Mouse (Mus musculus) bone marrow, adult 2 months (tissue): ENCODE measurements at regions not wholly inside any gene's neighbourhood (a gene's known extent, or its start where the extent isn't known, plus 50 kb on each side); places are given as distances from the start of the nearest gene placed in this dataset.

Source experiments
- H3K27ac ChIP-seq: fragments of 200-500 bp; 2 replicates; pipeline ENCODE4 v1.5.1; 2012; ENCODE audit warnings: low read depth, mild to moderate bottlenecking, control low read depth, inconsistent platforms, low read length; ENCODE audit not compliant: control insufficient read depth, poor library complexity, insufficient read depth
- H3K4me1 ChIP-seq: fragments of 200-500 bp; 2 replicates; pipeline ENCODE4 v1.6.1; 2011; ENCODE audit warnings: low read length; ENCODE audit not compliant: control insufficient read depth, insufficient read depth
- H3K4me3 ChIP-seq: fragments of 200-500 bp; replicated peaks from 2 replicates; pipeline ENCODE3; 2011; ENCODE audit warnings: mild to moderate bottlenecking, low read depth, low read length, control low read depth; ENCODE audit not compliant: control insufficient read depth
- CTCF ChIP-seq: fragments of 200-500 bp; IDR thresholded peaks from 2 replicates; pipeline ENCODE4 v1.5.1; 2011; ENCODE audit warnings: low read length, control low read depth; ENCODE audit not compliant: control insufficient read depth, insufficient read depth
- POLR2A ChIP-seq: fragments of 200-500 bp; IDR thresholded peaks from 2 replicates; pipeline ENCODE4 v1.6.1; 2011; ENCODE audit warnings: low read depth, mild to moderate bottlenecking, control low read depth, low read length, borderline replicate concordance; ENCODE audit not compliant: control insufficient read depth
- WGBS: fragments of 180-500 bp; shearing (Covaris S2); methylation state at CpG from one replicate; pipeline ENCODE4 v1.1.7; 2018; 5-methylcytosine and 5-hydroxymethylcytosine counted together

DNA sequence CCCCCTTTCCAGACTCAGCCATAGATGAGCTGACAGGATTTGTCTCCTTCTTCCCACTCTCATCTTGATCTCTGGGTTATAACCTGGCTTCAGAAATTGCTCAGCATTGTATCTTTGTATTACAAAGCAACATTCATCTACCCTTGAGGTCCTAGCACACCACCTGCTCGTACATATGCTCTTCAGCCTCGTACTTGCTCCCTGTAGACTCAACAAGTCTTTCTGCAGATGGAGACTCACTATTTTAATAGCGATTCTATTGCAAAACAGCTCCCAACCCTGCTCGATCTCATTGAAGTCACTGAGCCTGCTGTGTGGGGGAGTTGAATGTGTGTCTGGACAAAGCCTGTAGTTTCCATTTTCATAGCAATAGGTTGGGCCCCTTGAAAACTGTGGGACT lies 535.2 kb upstream of the Auts2 start:
- Histone ChIP-seq H3K4me3 (no peak overlapping the region), H3K4me1 (no peaks in the 10 kb centered on the region), H3K27ac (no peak overlapping the region)
- no peak for TF ChIP-seq CTCF
- no peak for TF ChIP-seq POLR2A
- WGBS: 69% methylated on average over 4 of the region's 4 CpGs

DNA sequence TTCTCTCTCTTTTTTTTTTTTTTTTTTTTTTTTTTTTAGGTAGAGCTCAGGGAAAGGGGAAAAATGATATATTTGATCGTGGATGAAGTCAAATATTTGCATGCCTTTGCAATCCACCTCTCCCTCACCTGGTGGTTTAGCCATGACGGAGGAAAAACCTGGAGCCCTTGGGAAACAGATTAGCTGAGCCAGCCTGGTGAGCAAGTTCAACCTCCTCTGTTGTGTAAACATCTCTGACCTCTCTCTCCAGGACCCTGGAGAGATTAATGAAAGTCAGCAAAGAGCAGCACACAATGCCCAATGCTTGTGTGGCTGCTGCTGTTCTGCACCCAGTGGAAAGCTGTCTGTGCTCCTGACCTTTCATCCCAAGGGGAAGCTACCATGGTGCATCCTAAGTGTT lies 530.2 kb upstream of the Auts2 start:
- H3K4me1 ChIP-seq: no peaks in the 10 kb centered on the region
- H3K27ac ChIP-seq: no peak overlapping the region
- TF ChIP-seq POLR2A: no peak
- TF ChIP-seq CTCF: no peak
- no peak overlapping the region for H3K4me3 ChIP-seq
- WGBS: 59% methylated on average over 2 of the region's 2 CpGs

DNA sequence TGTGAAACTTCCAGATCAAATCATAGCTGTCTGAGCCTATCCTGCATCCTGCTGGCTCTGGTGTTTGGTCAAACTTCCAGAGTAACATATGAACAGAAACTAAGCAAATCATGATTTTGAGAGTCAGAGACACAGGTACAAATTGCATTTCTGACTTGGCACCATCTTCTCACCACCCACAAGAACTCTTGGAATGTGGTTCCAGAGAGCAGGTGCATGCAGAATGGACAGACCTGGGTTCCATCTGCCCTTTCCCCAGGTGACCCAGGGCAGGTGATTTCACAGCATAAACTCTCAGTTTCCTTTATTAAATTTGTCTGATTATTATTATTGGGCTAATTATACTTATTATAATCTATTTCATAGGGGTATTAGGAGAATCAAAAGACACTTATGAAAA lies 527.0 kb upstream of the Auts2 start:
- no peak overlapping the region for H3K27ac ChIP-seq
- no peak for TF ChIP-seq POLR2A
- no peak for TF ChIP-seq CTCF
- H3K4me1 ChIP-seq: no peaks in the 10 kb centered on the region
- H3K4me3 ChIP-seq: no peak overlapping the region

DNA sequence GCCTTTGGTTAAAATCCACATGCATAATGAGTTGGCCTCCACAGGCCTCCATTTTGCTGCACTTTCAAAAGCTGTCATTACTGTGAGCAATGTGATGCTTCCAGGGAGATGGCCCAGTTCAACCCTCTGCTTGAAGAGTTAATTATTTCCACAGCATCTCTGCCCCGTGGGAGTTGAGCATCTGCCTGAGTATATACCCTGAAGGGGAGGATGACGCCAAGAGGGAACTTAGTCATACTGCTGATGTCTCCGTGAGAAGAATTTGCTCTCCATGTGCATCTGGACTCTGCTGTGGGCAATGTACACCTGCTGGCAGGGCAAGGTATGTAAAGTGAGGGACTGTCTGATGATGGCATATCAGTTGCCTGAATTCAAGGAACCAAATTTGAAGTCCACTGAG lies 519.3 kb upstream of the Auts2 start:
- 78% methylated on average over 3 of the region's 3 CpGs for WGBS
- Histone ChIP-seq H3K4me1 (no peaks in the 10 kb centered on the region), H3K4me3 (no peak overlapping the region), H3K27ac (no peak overlapping the region)
- TF ChIP-seq CTCF (no peak), POLR2A (no peak)

DNA sequence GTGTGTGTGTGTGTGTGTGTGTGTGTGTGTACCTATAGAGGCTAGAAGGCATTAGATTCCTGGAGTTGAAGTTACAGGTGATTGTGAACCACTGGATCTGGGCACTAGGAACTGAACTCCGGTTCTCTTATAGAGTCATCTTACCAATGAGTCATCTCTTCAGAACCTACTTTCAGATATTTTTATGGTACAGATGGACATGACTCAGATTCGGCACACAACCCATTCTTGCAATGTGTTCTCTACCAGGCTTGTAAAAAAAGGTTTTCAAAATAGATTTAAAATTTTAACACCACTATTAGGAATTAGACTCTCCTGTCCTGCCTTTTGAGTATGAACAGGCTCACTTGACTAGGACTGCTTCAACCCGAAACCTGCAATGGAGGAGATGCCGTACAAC lies 504.3 kb upstream of the Auts2 start:
- H3K4me3 ChIP-seq: no peak overlapping the region
- H3K27ac ChIP-seq: no peak overlapping the region
- 89% methylated on average over 4 of the region's 4 CpGs for WGBS
- H3K4me1 ChIP-seq: no peaks in the 10 kb centered on the region
- no peak for TF ChIP-seq CTCF
- TF ChIP-seq POLR2A: no peak

DNA sequence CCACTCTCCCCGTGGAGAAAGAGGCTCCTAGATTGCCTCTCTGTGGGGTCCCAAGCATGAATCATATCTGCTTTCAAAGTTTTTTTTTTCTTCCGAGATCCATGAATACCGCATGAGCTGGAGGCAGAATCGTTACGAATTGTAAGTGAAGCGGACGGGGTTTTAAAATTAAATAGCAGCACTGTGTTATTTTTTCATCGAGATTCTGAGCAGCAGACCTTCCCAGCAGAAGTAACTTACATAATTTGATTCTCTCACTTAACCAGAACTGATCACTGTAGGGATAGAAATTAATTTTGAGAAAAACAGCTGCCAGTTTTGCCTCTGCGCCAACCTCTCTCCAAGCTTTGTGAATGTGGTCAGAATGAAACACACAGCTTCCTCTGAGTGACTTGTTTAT lies 502.5 kb upstream of the Auts2 start:
- Histone ChIP-seq H3K4me3 (no peak overlapping the region), H3K27ac (no peak overlapping the region), H3K4me1 (no peaks in the 10 kb centered on the region)
- 63% methylated on average over 9 of the region's 9 CpGs for WGBS
- TF ChIP-seq CTCF (no peak), POLR2A (no peak)

DNA sequence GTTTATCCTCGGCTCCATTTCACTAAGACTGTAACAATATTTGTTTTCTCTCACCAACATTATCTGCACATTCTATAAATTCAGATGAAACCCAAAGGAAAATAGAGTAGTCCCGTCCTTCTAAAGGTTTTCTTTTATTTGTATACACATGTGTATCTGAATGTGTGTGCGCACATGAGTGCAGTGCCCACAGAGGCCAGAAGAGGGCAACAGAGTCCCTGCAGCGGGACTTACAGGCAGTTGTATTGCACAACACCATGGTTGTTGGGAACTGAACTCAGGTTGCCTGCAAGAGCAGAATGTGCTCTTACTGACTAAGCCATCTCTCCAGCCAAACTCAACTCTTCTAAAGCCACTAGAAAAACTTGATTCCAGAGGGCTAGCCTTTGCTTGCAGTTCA lies 484.4 kb upstream of the Auts2 start:
- Histone ChIP-seq H3K4me1 (no peaks in the 10 kb centered on the region), H3K4me3 (no peak overlapping the region), H3K27ac (no peak overlapping the region)
- 70% methylated on average over 4 of the region's 4 CpGs for WGBS
- TF ChIP-seq CTCF (no peak), POLR2A (no peak)

DNA sequence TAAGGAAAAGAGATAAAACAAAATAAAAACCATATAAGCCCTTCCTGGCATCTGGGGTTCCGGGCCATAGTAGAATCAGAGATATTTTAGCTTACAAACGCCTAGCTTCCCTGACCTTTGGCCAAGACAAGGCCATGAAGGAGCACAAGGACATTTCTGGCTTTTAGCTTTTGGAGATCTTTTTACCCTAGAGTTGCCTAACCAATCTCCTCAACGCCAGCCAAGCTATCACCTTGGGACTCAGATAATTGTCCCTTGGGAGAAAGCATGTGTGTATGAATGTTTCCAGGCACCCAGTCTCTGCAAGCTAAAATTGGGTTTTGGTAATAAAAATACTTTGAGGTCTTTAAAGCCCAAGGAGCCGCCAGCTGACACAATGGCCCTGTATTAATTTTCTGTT lies 482.0 kb upstream of the Auts2 start:
- no peaks in the 10 kb centered on the region for H3K4me1 ChIP-seq
- H3K27ac ChIP-seq: no peak overlapping the region
- H3K4me3 ChIP-seq: no peak overlapping the region
- WGBS: 76% methylated on average over 4 of the region's 4 CpGs
- TF ChIP-seq CTCF: no peak
- no peak for TF ChIP-seq POLR2A

DNA sequence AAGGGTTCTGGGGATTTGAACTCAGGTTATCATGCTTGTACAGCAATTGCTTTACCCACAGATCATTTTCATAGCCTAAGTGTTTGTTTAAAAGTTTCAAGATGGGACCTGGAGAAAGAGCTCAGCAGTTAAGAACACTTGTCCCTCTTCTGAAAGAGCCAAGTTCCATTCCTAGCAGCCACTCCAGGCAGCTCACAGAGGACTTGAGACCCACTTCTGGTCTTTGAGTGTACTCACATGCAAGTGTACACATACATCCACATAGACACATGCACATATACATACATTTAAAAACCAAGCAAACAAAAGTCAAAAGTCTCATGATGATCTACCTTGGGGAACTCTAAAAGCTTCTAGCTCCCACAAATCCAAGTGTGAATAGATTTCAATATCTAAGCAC lies 477.7 kb upstream of the Auts2 start:
- H3K4me3 ChIP-seq: no peak overlapping the region
- no peaks in the 10 kb centered on the region for H3K4me1 ChIP-seq
- TF ChIP-seq CTCF: no peak
- no peak for TF ChIP-seq POLR2A
- no peak overlapping the region for H3K27ac ChIP-seq
